7 mouse cellular contexts compared by ENCODE assay signal in the genomic region with DNA sequence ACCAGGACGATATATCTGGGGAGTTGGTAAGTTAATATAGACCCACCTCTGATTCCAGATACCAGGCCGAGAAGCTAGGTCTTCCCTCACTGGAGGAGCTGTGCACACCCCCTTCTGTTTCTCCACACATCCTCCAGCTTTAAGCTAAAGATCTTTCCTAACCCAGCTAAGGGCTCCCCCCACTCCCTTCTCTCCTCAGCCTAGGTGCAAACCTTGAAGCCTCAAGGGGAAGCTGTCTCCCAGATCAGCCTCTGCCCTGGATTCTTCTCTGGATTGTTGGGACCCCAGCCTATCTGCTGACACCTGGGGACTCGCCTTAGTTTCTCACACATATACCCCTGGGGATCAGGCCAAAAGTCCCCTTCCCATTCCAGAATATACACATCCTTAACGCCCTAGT. TPM values are rescaled to one million over a fixed set of nuclear protein-coding genes. Genes with fewer than 3 reads are reported as not detected.
DNase-seq lines count a peak whose midpoint lies in the region; ATAC-seq and TF ChIP-seq lines count a peak whose summit lies in the region.

No protein-coding gene starts in this region.

- no peaks in the 10 kb centered on the region for H3K36me3 ChIP-seq in forebrain, embryonic 14.5 days (ENCODE audit: control insufficient read depth, insufficient read depth, low read length)
- no peaks in the 10 kb centered on the region for H3K36me3 ChIP-seq in intestine, embryonic 14.5 days (ENCODE audit: control insufficient read depth, insufficient read depth, low read length)

- H3K4me3 ChIP-seq in left cerebral cortex, adult 2 months: peak overlapping the region; percentile 81
- H3K4me3 ChIP-seq in forebrain, embryonic 14.5 days (ENCODE audit: low read depth, low read length): peak overlapping the region; percentile 50
- H3K4me3 ChIP-seq in intestine, embryonic 14.5 days (ENCODE audit: low read depth, low read length): peak overlapping the region; percentile 63

- intact Hi-C loops in left cerebral cortex, adult 2 months (cut with DNase I): loop anchor here (5.0 to 10.0 kb wide), 3 partner anchors 65 to 748 kb away; no protein-coding TSS in a partner anchor
- intact Hi-C loops in left cerebral cortex, postnatal 36 days (cut with DNase I): loop anchor here (5.0 kb wide), 1 partner anchor 60 kb away; no protein-coding TSS in a partner anchor

- TF ChIP-seq CTCF in left cerebral cortex, adult 2 months (IDR thresholded peaks at IDR 0.05): no peak

- H3K9me3 ChIP-seq in forebrain, embryonic 14.5 days (replicated peaks; ENCODE audit: control insufficient read depth, low read length): no peaks in the 10 kb centered on the region
- H3K9me3 ChIP-seq in intestine, embryonic 14.5 days (ENCODE audit: control insufficient read depth, low read length): no peaks in the 10 kb centered on the region

- H3K27me3 ChIP-seq in forebrain, embryonic 14.5 days (replicated peaks; ENCODE audit: control insufficient read depth, insufficient read depth, low read length): peaks cover 12% of the 10 kb centered on the region
- no peaks in the 10 kb centered on the region for H3K27me3 ChIP-seq in intestine, embryonic 14.5 days (replicated peaks; ENCODE audit: control insufficient read depth, insufficient read depth, low read length)

- ATAC-seq in forebrain, embryonic 14.5 days: no peak
- no peak for ATAC-seq in intestine, embryonic 14.5 days (replicated peaks; ENCODE audit: low FRiP score, low TSS enrichment, low read depth)
- ATAC-seq in megakaryocyte-erythroid progenitor cell, adult 5-6 weeks (replicated peaks; ENCODE audit: low FRiP score, low TSS enrichment, poor library complexity, severe bottlenecking): no peak

- H3K4me1 ChIP-seq in forebrain, embryonic 14.5 days (ENCODE audit: control insufficient read depth, insufficient read depth, low read length): no peaks in the 10 kb centered on the region
- H3K4me1 ChIP-seq in intestine, embryonic 14.5 days (replicated peaks; ENCODE audit: control insufficient read depth, insufficient read depth, low read length): no peaks in the 10 kb centered on the region; the same call in 1 of the 2 replicates

- H3K27ac ChIP-seq in left cerebral cortex, adult 2 months: peak overlapping the region; percentile 91
- H3K27ac ChIP-seq in forebrain, embryonic 14.5 days (ENCODE audit: low read depth, low read length): no peak overlapping the region
- H3K27ac ChIP-seq in intestine, embryonic 14.5 days (ENCODE audit: low read depth): no peak overlapping the region

- 45% methylated on average over 4 of the region's 4 CpGs for WGBS in forebrain, embryonic 14.5 days
- 49% methylated on average over 4 of the region's 4 CpGs for WGBS in intestine, embryonic 14.5 days

- no peak overlapping the region; the same call in 1 of the 2 replicates for H3K9ac ChIP-seq in forebrain, embryonic 14.5 days (ENCODE audit: low read length)
- H3K9ac ChIP-seq in intestine, embryonic 14.5 days (ENCODE audit: low read length): 0 out of 2 replicates have a peak overlapping the region, but pooled peaks have one; percentile 60

- H3K4me2 ChIP-seq in forebrain, embryonic 14.5 days (ENCODE audit: low read length): peak overlapping the region; percentile 91
- peak overlapping the region; percentile 86 for H3K4me2 ChIP-seq in intestine, embryonic 14.5 days (ENCODE audit: low read length)

- peak; percentile 22 to 25 for DNase-seq in left cerebral cortex, adult 2 months (ENCODE audit: extremely low spot score in 1 of 2, low spot score in 2 of 2)
- no peak for DNase-seq in left cerebral cortex, postnatal 36 days (ENCODE audit: low spot score in 2 of 2)
- DNase-seq in forebrain, embryonic 14.5 days (ENCODE audit: low spot score): no peak
- no peak for DNase-seq in intestine, embryonic 14.5 days (ENCODE audit: low spot score)
- peak; percentile 23 for DNase-seq in right cerebral cortex, postnatal 14 days
- no peak for DNase-seq in urinary bladder, postnatal 36 days (ENCODE audit: low spot score in 2 of 2)

RNA-seq across cellular contexts. Expression of a gene that starts 1.7 kb away (rescaled TPM):
- total RNA-seq in left cerebral cortex, adult 2 months (2021): 10 to 100 TPM; 16.9 to 19.0 TPM
- 10 to 100 TPM; 20.9 to 21.3 TPM for total RNA-seq in left cerebral cortex, postnatal 36 days (2021)
- polyA plus RNA-seq in forebrain, embryonic 14.5 days (2014; fragmentation: Nextera tagmentation; extraction: Ambion mirVana): 5.5 and 7.7 TPM in 2 replicates
- polyA plus RNA-seq in intestine, embryonic 14.5 days (2014; fragmentation: Nextera tagmentation; extraction: Ambion mirVana): 7.6 and 10.8 TPM in 2 replicates
- total RNA-seq in megakaryocyte-erythroid progenitor cell, adult 5-6 weeks (2014; fragmentation: Nextera tagmentation): not detected in 2 replicates
- total RNA-seq in megakaryocyte-erythroid progenitor cell, adult 5-6 weeks (2017): not detected in 2 replicates

Comparison
In these comparisons a context has a peak if more than half of its experiments do, and no peak if none do; other contexts are left out.
1. DNase-seq: peak in left cerebral cortex, adult 2 months (2 of 2) and right cerebral cortex, postnatal 14 days (single experiment); none in left cerebral cortex, postnatal 36 days (0 of 2), forebrain, embryonic 14.5 days (single experiment), intestine, embryonic 14.5 days (single experiment) and urinary bladder, postnatal 36 days (0 of 2).
2. RNA of a gene that starts 1.7 kb away (total RNA-seq): 20.9 to 21.3 TPM in left cerebral cortex, postnatal 36 days and 16.9 to 19.0 TPM in left cerebral cortex, adult 2 months; not detected in megakaryocyte-erythroid progenitor cell, adult 5-6 weeks; every median in the first group is over 10 times any median in the second.
3. Peak in every context shown above with its lines, with median percentiles within 50 percentile points of each other: H3K4me3 ChIP-seq.